Mouse (Mus musculus) heart, adult 9 months (tissue): ENCODE data around the gene Snrpf.

Experiments
- DNase-seq, 2 experiments: peaks; one replicate each; pipeline ENCODE4 v3.0.0; 2022; ENCODE audit warnings: low spot score in 2 of 2

Snrpf gene

DNA sequence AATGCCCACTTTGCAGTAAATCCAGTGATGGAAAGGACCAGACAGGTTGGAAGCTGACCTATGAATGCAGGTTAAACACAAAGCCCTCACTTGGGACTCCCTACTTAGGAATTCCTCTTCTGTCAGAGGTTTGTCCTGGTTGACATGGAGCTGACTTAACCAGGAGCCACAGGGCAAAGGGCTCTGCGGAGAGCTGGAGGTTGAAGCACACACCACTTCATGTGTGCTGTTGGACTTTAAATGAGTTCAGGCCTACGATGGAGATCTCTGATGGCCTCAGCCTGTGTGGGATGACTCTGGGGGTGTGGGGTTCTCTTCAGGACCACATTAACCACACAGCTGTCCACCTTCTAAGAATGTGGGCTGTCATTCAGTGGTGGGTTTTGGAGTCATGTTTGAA, 51.2 kb downstream of the Snrpf start:
- DNase-seq: no peak
